Mouse (Mus musculus) embryonic facial prominence, embryonic 14.5 days (tissue): ENCODE measurements around the gene Snph. TPM values are rescaled to one million over a fixed set of nuclear protein-coding genes. Genes with fewer than 3 reads are reported as not detected.
"Not testable (repeated sequence)": the region's sequence is repeated elsewhere in the genome, so short reads cannot be mapped to it uniquely, and the experiment has no call there.

Source experiments
- ATAC-seq: fragments of 200-750 bp; cut with Nextera tagmentation; 2 replicates; pipeline ENCODE4 v1.8.0; 2017; ENCODE audit warnings: low read depth, moderate number of reproducible peaks, moderate TSS enrichment
- DNase-seq: peaks from one replicate; pipeline ENCODE4 v3.0.0-alpha.2; 2015; ENCODE audit warnings: low spot score
- H3K27ac ChIP-seq: fragments of 300-500 bp; sonication (generic); replicated peaks from 2 replicates; pipeline ENCODE4 v1.5.1; 2014; ENCODE audit warnings: low read depth, mild to moderate bottlenecking, low read length, moderate library complexity
- H3K27me3 ChIP-seq: fragments of 300-500 bp; sonication (generic); replicated peaks from 2 replicates; pipeline ENCODE4 v1.6.1; 2014; ENCODE audit warnings: low read length; ENCODE audit not compliant: control insufficient read depth, insufficient read depth
- H3K36me3 ChIP-seq: fragments of 300-500 bp; sonication (generic); 2 replicates; pipeline ENCODE4 v1.6.1; 2014; ENCODE audit warnings: low read length, mixed read lengths; ENCODE audit not compliant: control insufficient read depth, insufficient read depth
- H3K4me1 ChIP-seq: fragments of 300-500 bp; sonication (generic); 2 replicates; pipeline ENCODE4 v1.6.1; 2014; ENCODE audit warnings: antibody characterized with exemption, low read length; ENCODE audit not compliant: control insufficient read depth, insufficient read depth
- H3K4me2 ChIP-seq: fragments of 300-500 bp; sonication (generic); 2 replicates; pipeline ENCODE4 v1.6.1; 2014; ENCODE audit warnings: low read depth, mild to moderate bottlenecking, low read length, moderate library complexity, mixed read lengths
- H3K4me3 ChIP-seq: fragments of 300-500 bp; sonication (generic); 2 replicates; pipeline ENCODE4 v1.5.1; 2014; ENCODE audit warnings: low read depth, mild to moderate bottlenecking, low read length
- H3K9ac ChIP-seq: fragments of 300-500 bp; sonication (generic); 2 replicates; pipeline ENCODE4 v1.6.1; 2014; ENCODE audit warnings: low read depth, mild to moderate bottlenecking, low read length, moderate library complexity, mixed read lengths
- H3K9me3 ChIP-seq: fragments of 300-500 bp; sonication (generic); 2 replicates; pipeline ENCODE4 v1.6.1; 2016; ENCODE audit warnings: low read length; ENCODE audit not compliant: control insufficient read depth
- WGBS: fragments of 180-500 bp; shearing (Covaris S2); extraction: QIAGEN DNeasy Blood & Tissue Kit; methylation state at CpG from one replicate; pipeline ENCODE4 v1.1.7; 2014; 5-methylcytosine and 5-hydroxymethylcytosine counted together
- polyA plus RNA-seq: library from polyadenylated mRNA; unstranded; fragments of >200 nt; fragmentation: Nextera tagmentation; extraction: Ambion mirVana; gene quantifications from 2 replicates; pipeline ENCODE4 v1.2.1, GENCODE M21; 2014

Snph gene
- polyA plus RNA-seq, 1 experiment from 2014 or later: 2.5 TPM

- H3K4me1 ChIP-seq, H3K9ac ChIP-seq, H3K9me3 ChIP-seq, ATAC-seq, H3K36me3 ChIP-seq, H3K4me3 ChIP-seq, H3K4me2 ChIP-seq, H3K27ac ChIP-seq, H3K27me3 ChIP-seq, DNase-seq: not testable (repeated sequence)
- 80% methylated on average over 6 of the region's 8 CpGs for WGBS
Observed at GRCm38 (mm10) chr2:151615779-151616178, 16.6 kb downstream of the Snph start.

- Histone ChIP-seq H3K4me2 (no peak overlapping the region), H3K4me1 (no peaks in the 10 kb centered on the region), H3K4me3 (no peak overlapping the region), H3K9me3 (no peaks in the 10 kb centered on the region), H3K36me3 (no peaks in the 10 kb centered on the region), H3K9ac (no peak overlapping the region), H3K27me3 (no peaks in the 10 kb centered on the region), H3K27ac (no peak overlapping the region)
- DNase-seq (peak; percentile 58), ATAC-seq (peak; percentile 48; the same call in 1 of the 2 replicates)
- 32% methylated on average over 3 of the region's 3 CpGs for WGBS
Observed at GRCm38 (mm10) chr2:151609974-151610373, 22.4 kb downstream of the Snph start.

- ATAC-seq: no peak
- DNase-seq: no peak
- Histone ChIP-seq H3K27ac (no peak overlapping the region), H3K4me1 (no peaks in the 10 kb centered on the region; the same call in 1 of the 2 replicates), H3K9me3 (no peaks in the 10 kb centered on the region), H3K27me3 (no peaks in the 10 kb centered on the region), H3K4me3 (no peak overlapping the region), H3K4me2 (no peak overlapping the region), H3K9ac (no peak overlapping the region), H3K36me3 (no peaks in the 10 kb centered on the region)
- WGBS: 75% methylated on average over 1 of the region's 1 CpGs
Observed at GRCm38 (mm10) chr2:151608435-151608834, 24.0 kb downstream of the Snph start.

- Histone ChIP-seq H3K4me1 (no peaks in the 10 kb centered on the region; the same call in 1 of the 2 replicates), H3K4me3 (no peak overlapping the region), H3K9me3 (no peaks in the 10 kb centered on the region), H3K27me3 (no peaks in the 10 kb centered on the region), H3K9ac (no peak overlapping the region), H3K36me3 (no peaks in the 10 kb centered on the region), H3K4me2 (0 out of 2 replicates have a peak overlapping the region, but pooled peaks have one; percentile 10), H3K27ac (peak overlapping the region; percentile 44; the same call in 1 of the 2 replicates)
- peak; percentile 44 for ATAC-seq
- peak; percentile 62 for DNase-seq
- 37% methylated on average over 11 of the region's 11 CpGs for WGBS
Observed at GRCm38 (mm10) chr2:151605437-151605987, 26.9 kb downstream of the Snph start.

- ATAC-seq (peak; percentile 68), DNase-seq (peak; percentile 16)
- Histone ChIP-seq H3K36me3 (no peaks in the 10 kb centered on the region), H3K27me3 (no peaks in the 10 kb centered on the region), H3K4me2 (no peak overlapping the region), H3K27ac (no peak overlapping the region), H3K9ac (no peak overlapping the region), H3K4me3 (no peak overlapping the region), H3K4me1 (no peaks in the 10 kb centered on the region; the same call in 1 of the 2 replicates), H3K9me3 (no peaks in the 10 kb centered on the region)
- 31% methylated on average over 4 of the region's 4 CpGs for WGBS
Observed at GRCm38 (mm10) chr2:151603630-151604029, 28.8 kb downstream of the Snph start.

GRCm38 (mm10) chr2:151602106-151602505 lies 30.3 kb downstream of the Snph start:
- WGBS: 77% methylated on average over 4 of the region's 4 CpGs
- no peaks in the 10 kb centered on the region for H3K36me3 ChIP-seq
- 0 out of 2 replicates have a peak overlapping the region, but pooled peaks have one; percentile 8 for H3K9ac ChIP-seq
- H3K4me3 ChIP-seq: no peak overlapping the region
- DNase-seq (peak; percentile 22), ATAC-seq (no peak)
- H3K27ac ChIP-seq: no peak overlapping the region
- no peak overlapping the region for H3K4me2 ChIP-seq
- no peaks in the 10 kb centered on the region for H3K9me3 ChIP-seq
- H3K4me1 ChIP-seq: no peaks in the 10 kb centered on the region; the same call in 1 of the 2 replicates
- no peaks in the 10 kb centered on the region for H3K27me3 ChIP-seq

- Histone ChIP-seq H3K4me2 (no peak overlapping the region), H3K4me3 (no peak overlapping the region), H3K4me1 (no peaks in the 10 kb centered on the region), H3K9ac (no peak overlapping the region), H3K36me3 (no peaks in the 10 kb centered on the region), H3K27ac (no peak overlapping the region), H3K27me3 (no peaks in the 10 kb centered on the region), H3K9me3 (no peaks in the 10 kb centered on the region)
- DNase-seq (no peak), ATAC-seq (no peak)
- WGBS: 52% methylated on average over 2 of the region's 2 CpGs
Observed at GRCm38 (mm10) chr2:151598068-151598467, 34.3 kb downstream of the Snph start.

- H3K4me2 ChIP-seq: no peak overlapping the region
- 72% methylated on average over 9 of the region's 9 CpGs for WGBS
- no peaks in the 10 kb centered on the region for H3K4me1 ChIP-seq
- H3K27ac ChIP-seq: no peak overlapping the region
- H3K9me3 ChIP-seq: no peaks in the 10 kb centered on the region
- H3K4me3 ChIP-seq: no peak overlapping the region
- no peaks in the 10 kb centered on the region for H3K27me3 ChIP-seq
- H3K36me3 ChIP-seq: no peaks in the 10 kb centered on the region
- no peak for DNase-seq
- no peak for ATAC-seq
- H3K9ac ChIP-seq: no peak overlapping the region
Observed at GRCm38 (mm10) chr2:151587306-151587705, 45.1 kb downstream of the Snph start.

GRCm38 (mm10) chr2:151586807-151587206 lies 45.6 kb downstream of the Snph start:
- ATAC-seq: no peak
- Histone ChIP-seq H3K9me3 (no peaks in the 10 kb centered on the region), H3K9ac (no peak overlapping the region), H3K4me1 (no peaks in the 10 kb centered on the region), H3K27ac (no peak overlapping the region), H3K27me3 (no peaks in the 10 kb centered on the region), H3K4me3 (no peak overlapping the region), H3K36me3 (no peaks in the 10 kb centered on the region), H3K4me2 (no peak overlapping the region)
- no peak for DNase-seq
- WGBS: 90% methylated on average over 1 of the region's 1 CpGs
